Mouse (Mus musculus) intestine, embryonic 16.5 days (tissue): ENCODE data around the gene Apbb2. TPM values are rescaled to one million over a fixed set of nuclear protein-coding genes. Genes with fewer than 3 reads are reported as not detected.

Source experiments
- ATAC-seq: fragments of 200-750 bp; cut with Nextera tagmentation; 2 replicates; pipeline ENCODE4 v1.8.0; 2017; ENCODE audit warnings: moderate TSS enrichment, moderate library complexity
- H3K27ac ChIP-seq: fragments of 300-500 bp; sonication (generic); 2 replicates; pipeline ENCODE4 v1.5.1; 2014; ENCODE audit warnings: mild to moderate bottlenecking, low read length
- H3K27me3 ChIP-seq: fragments of 300-500 bp; sonication (generic); replicated peaks from 2 replicates; pipeline ENCODE4 v1.6.1; 2014; ENCODE audit warnings: low read length, control low read depth, mixed read lengths; ENCODE audit not compliant: control insufficient read depth, insufficient read depth
- H3K36me3 ChIP-seq: fragments of 300-500 bp; sonication (generic); 2 replicates; pipeline ENCODE4 v1.6.1; 2014; ENCODE audit warnings: low read length, control low read depth; ENCODE audit not compliant: control insufficient read depth, insufficient read depth
- H3K4me1 ChIP-seq: fragments of 300-500 bp; sonication (generic); 2 replicates; pipeline ENCODE4 v1.6.1; 2014; ENCODE audit warnings: low read length, control low read depth, mixed read lengths; ENCODE audit not compliant: control insufficient read depth, insufficient read depth
- H3K4me2 ChIP-seq: fragments of 300-500 bp; sonication (generic); 2 replicates; pipeline ENCODE4 v1.6.1; 2014; ENCODE audit warnings: low read depth, low read length, control low read depth
- H3K4me3 ChIP-seq: fragments of 300-500 bp; sonication (generic); 2 replicates; pipeline ENCODE4 v1.5.1; 2014; ENCODE audit warnings: mild to moderate bottlenecking, low read length
- H3K9ac ChIP-seq: fragments of 300-500 bp; sonication (generic); 2 replicates; pipeline ENCODE4 v1.6.1; 2014; ENCODE audit warnings: low read depth, low read length
- H3K9me3 ChIP-seq: fragments of 300-500 bp; sonication (generic); 2 replicates; pipeline ENCODE4 v1.6.1; 2016; ENCODE audit warnings: low read length, control low read depth; ENCODE audit not compliant: control insufficient read depth
- WGBS: fragments of 180-500 bp; shearing (Covaris S2); extraction: QIAGEN DNeasy Blood & Tissue Kit; methylation state at CpG from one replicate; pipeline ENCODE4 v1.1.7; 2014; 5-methylcytosine and 5-hydroxymethylcytosine counted together
- polyA plus RNA-seq: library from polyadenylated mRNA; unstranded; fragments of >200 nt; fragmentation: Nextera tagmentation; extraction: Ambion mirVana; gene quantifications from 2 replicates; pipeline ENCODE4 v1.2.1, GENCODE M21; 2015

The Apbb2 gene
- polyA plus RNA-seq, 1 experiment from 2014 or later = 31.2 TPM

- whole genome bisulfite sequencing = 79% methylated on average over 7 of the region's 7 CpGs
- ATAC-seq = no peak
- no peaks in the 10 kb centered on the region for H3K4me1 ChIP-seq
- no peaks in the 10 kb centered on the region for H3K9me3 ChIP-seq
- no peaks in the 10 kb centered on the region for H3K36me3 ChIP-seq
- H3K9ac ChIP-seq = no peak overlapping the region
- H3K4me2 ChIP-seq = no peak overlapping the region
- H3K27ac ChIP-seq = no peak overlapping the region
- H3K4me3 ChIP-seq = no peak overlapping the region
- no peaks in the 10 kb centered on the region for H3K27me3 ChIP-seq
Observed at GRCm38 (mm10) chr5:66420011-66420410, 198.6 kb downstream of the Apbb2 start.

- ATAC-seq = no peak
- Histone ChIP-seq H3K4me1 (no peaks in the 10 kb centered on the region), H3K9ac (no peak overlapping the region), H3K27ac (no peak overlapping the region), H3K4me3 (no peak overlapping the region), H3K36me3 (no peaks in the 10 kb centered on the region), H3K9me3 (no peaks in the 10 kb centered on the region), H3K27me3 (no peaks in the 10 kb centered on the region), H3K4me2 (no peak overlapping the region)
- WGBS = 55% methylated on average over 8 of the region's 8 CpGs
Observed at GRCm38 (mm10) chr5:66417289-66417688, 201.3 kb downstream of the Apbb2 start.

GRCm38 (mm10) chr5:66415700-66416543 is 202.7 kb downstream of the Apbb2 start:
- Histone ChIP-seq H3K9ac (no peak overlapping the region), H3K27me3 (no peaks in the 10 kb centered on the region), H3K36me3 (no peaks in the 10 kb centered on the region), H3K27ac (no peak overlapping the region), H3K9me3 (no peaks in the 10 kb centered on the region), H3K4me2 (no peak overlapping the region), H3K4me3 (no peak overlapping the region), H3K4me1 (no peaks in the 10 kb centered on the region)
- 59% methylated on average over 7 of the region's 7 CpGs for WGBS
- no peak for ATAC-seq

GRCm38 (mm10) chr5:66415033-66415697 is 203.4 kb downstream of the Apbb2 start:
- no peak for ATAC-seq
- Histone ChIP-seq H3K4me3 (no peak overlapping the region), H3K36me3 (no peaks in the 10 kb centered on the region), H3K4me2 (no peak overlapping the region), H3K27me3 (no peaks in the 10 kb centered on the region), H3K27ac (no peak overlapping the region), H3K4me1 (no peaks in the 10 kb centered on the region), H3K9me3 (no peaks in the 10 kb centered on the region), H3K9ac (no peak overlapping the region)
- 57% methylated on average over 9 of the region's 9 CpGs for WGBS

GRCm38 (mm10) chr5:66413402-66413801 is 205.2 kb downstream of the Apbb2 start:
- Histone ChIP-seq H3K9ac (no peak overlapping the region), H3K9me3 (no peaks in the 10 kb centered on the region), H3K4me2 (no peak overlapping the region), H3K4me1 (no peaks in the 10 kb centered on the region), H3K27me3 (no peaks in the 10 kb centered on the region), H3K36me3 (no peaks in the 10 kb centered on the region), H3K4me3 (no peak overlapping the region), H3K27ac (no peak overlapping the region)
- 65% methylated on average over 5 of the region's 5 CpGs for WGBS
- ATAC-seq = no peak

- Histone ChIP-seq H3K36me3 (no peaks in the 10 kb centered on the region), H3K27ac (no peak overlapping the region), H3K4me1 (no peaks in the 10 kb centered on the region), H3K9ac (no peak overlapping the region), H3K4me3 (no peak overlapping the region), H3K27me3 (no peaks in the 10 kb centered on the region), H3K4me2 (no peak overlapping the region), H3K9me3 (no peaks in the 10 kb centered on the region)
- no peak for ATAC-seq
- 71% methylated on average over 3 of the region's 3 CpGs for WGBS
Observed at GRCm38 (mm10) chr5:66412821-66413220, 205.8 kb downstream of the Apbb2 start.

GRCm38 (mm10) chr5:66408546-66408945 is 210.0 kb downstream of the Apbb2 start:
- no peak overlapping the region for H3K4me3 ChIP-seq
- WGBS = 85% methylated on average over 5 of the region's 5 CpGs
- no peaks in the 10 kb centered on the region for H3K36me3 ChIP-seq
- no peak overlapping the region for H3K4me2 ChIP-seq
- H3K9me3 ChIP-seq = no peaks in the 10 kb centered on the region
- no peak for ATAC-seq
- no peaks in the 10 kb centered on the region for H3K27me3 ChIP-seq
- H3K4me1 ChIP-seq = peaks cover 5% of the 10 kb centered on the region; the same call in 1 of the 2 replicates
- no peak overlapping the region for H3K9ac ChIP-seq
- H3K27ac ChIP-seq = no peak overlapping the region

- 55% methylated on average over 4 of the region's 5 CpGs for WGBS
- no peak overlapping the region for H3K9ac ChIP-seq
- H3K4me3 ChIP-seq = no peak overlapping the region
- H3K4me1 ChIP-seq = peaks cover 5% of the 10 kb centered on the region; the same call in 1 of the 2 replicates
- no peak for ATAC-seq
- no peaks in the 10 kb centered on the region for H3K36me3 ChIP-seq
- H3K4me2 ChIP-seq = no peak overlapping the region
- H3K27ac ChIP-seq = no peak overlapping the region
- H3K27me3 ChIP-seq = no peaks in the 10 kb centered on the region
- H3K9me3 ChIP-seq = no peaks in the 10 kb centered on the region
Observed at GRCm38 (mm10) chr5:66407948-66408347, 210.6 kb downstream of the Apbb2 start.

GRCm38 (mm10) chr5:66406431-66406830 is 212.2 kb downstream of the Apbb2 start:
- Histone ChIP-seq H3K4me1 (peaks cover 5% of the 10 kb centered on the region; the same call in 1 of the 2 replicates), H3K27me3 (no peaks in the 10 kb centered on the region), H3K4me2 (no peak overlapping the region), H3K9me3 (no peaks in the 10 kb centered on the region), H3K36me3 (no peaks in the 10 kb centered on the region), H3K9ac (no peak overlapping the region), H3K4me3 (no peak overlapping the region), H3K27ac (no peak overlapping the region)
- 86% methylated on average over 7 of the region's 7 CpGs for WGBS
- no peak for ATAC-seq
